Mouse (Mus musculus) intestine, embryonic 15.5 days (tissue): ENCODE measurements around the gene Uqcrh. TPM values are rescaled to one million over a fixed set of nuclear protein-coding genes. Genes with fewer than 3 reads are reported as not detected.

Experiments
- ATAC-seq: fragments of 200-750 bp; cut with Nextera tagmentation; 2 replicates; pipeline ENCODE4 v1.8.0; 2017; ENCODE audit warnings: moderate TSS enrichment, moderate library complexity
- H3K27ac ChIP-seq: fragments of 300-500 bp; sonication (generic); 2 replicates; pipeline ENCODE4 v1.5.1; 2015; ENCODE audit warnings: mild to moderate bottlenecking, inconsistent platforms
- H3K27me3 ChIP-seq: fragments of 300-500 bp; sonication (generic); replicated peaks from 2 replicates; pipeline ENCODE4 v1.6.1; 2015; ENCODE audit warnings: inconsistent platforms
- H3K36me3 ChIP-seq: fragments of 300-500 bp; sonication (generic); 2 replicates; pipeline ENCODE4 v1.6.1; 2015; ENCODE audit warnings: inconsistent platforms
- H3K4me1 ChIP-seq: fragments of 300-500 bp; sonication (generic); replicated peaks from 2 replicates; pipeline ENCODE4 v1.6.1; 2015; ENCODE audit warnings: inconsistent platforms
- H3K4me2 ChIP-seq: fragments of 300-500 bp; sonication (generic); replicated peaks from 2 replicates; pipeline ENCODE4 v1.6.1; 2015; ENCODE audit warnings: mild to moderate bottlenecking, inconsistent platforms
- H3K4me3 ChIP-seq: fragments of 300-500 bp; sonication (generic); replicated peaks from 2 replicates; pipeline ENCODE4 v1.5.1; 2015; ENCODE audit warnings: inconsistent platforms
- H3K9ac ChIP-seq: fragments of 300-500 bp; sonication (generic); 2 replicates; pipeline ENCODE4 v1.6.1; 2015; ENCODE audit warnings: inconsistent platforms
- H3K9me3 ChIP-seq: fragments of 300-500 bp; sonication (generic); 2 replicates; pipeline ENCODE4 v1.6.1; 2016; ENCODE audit warnings: inconsistent platforms
- WGBS: fragments of 180-500 bp; shearing (Covaris S2); methylation state at CpG from one replicate; pipeline ENCODE4 v1.1.7; 2015; 5-methylcytosine and 5-hydroxymethylcytosine counted together
- polyA plus RNA-seq: library from polyadenylated mRNA; unstranded; fragments of >200 nt; fragmentation: Nextera tagmentation; extraction: Ambion mirVana; gene quantifications from 2 replicates; pipeline ENCODE4 v1.2.1, GENCODE M21; 2015

Uqcrh gene
- polyA plus RNA-seq: 636 and 732 TPM in 2 replicates

GRCm38 (mm10) chr4:116074861-116075620 is at the start of gene Uqcrh, which contains the start of gene Lrrc41:
Gene Uqcrh (minus strand): TSS chr4:116075071.
Gene Lrrc41 (plus strand): TSS chr4:116075269.
- Histone ChIP-seq H3K27me3 (no peaks in the 10 kb centered on the region), H3K27ac (peak within 1 kb of the TSS; percentile 98), H3K4me2 (peak within 1 kb of the TSS; percentile 87), H3K9ac (peak within 1 kb of the TSS; percentile 99), H3K4me3 (peak within 1 kb of the TSS; percentile 99), H3K9me3 (no peaks in the 10 kb centered on the region), H3K36me3 (no peaks in the 10 kb centered on the region; the same call in 1 of the 2 replicates), H3K4me1 (peaks cover 17% of the 10 kb centered on the region)
- WGBS: under 1% methylated on average over 55 of the region's 55 CpGs
- peak; percentile 94 for ATAC-seq

- Histone ChIP-seq H3K9me3 (no peaks in the 10 kb centered on the region), H3K4me1 (peaks cover 8% of the 10 kb centered on the region), H3K9ac (peak within 1 kb of the TSS; percentile 55), H3K4me2 (peak within 1 kb of the TSS; percentile 67), H3K27ac (peak within 1 kb of the TSS; percentile 62), H3K4me3 (peak within 1 kb of the TSS; percentile 47), H3K36me3 (no peaks in the 10 kb centered on the region), H3K27me3 (no peaks in the 10 kb centered on the region)
- WGBS: 4% methylated on average over 24 of the region's 24 CpGs
- peak; percentile 98 for ATAC-seq
Observed at GRCm38 (mm10) chr4:116123602-116124519, 49.0 kb upstream of the Uqcrh start, which contains the start of the genes Rad54l and Pomgnt1. Gene Rad54l (minus strand): TSS chr4:116123690. Gene Pomgnt1 (plus strand): TSS chr4:116123840.

GRCm38 (mm10) chr4:116122762-116123161 is 47.9 kb upstream of the Uqcrh start:
- WGBS: 5% methylated on average over 1 of the region's 1 CpGs
- peak overlapping the region; percentile 47 for H3K4me3 ChIP-seq
- H3K4me2 ChIP-seq: peak overlapping the region; percentile 67
- peak overlapping the region; percentile 55 for H3K9ac ChIP-seq
- H3K36me3 ChIP-seq: no peaks in the 10 kb centered on the region
- H3K27me3 ChIP-seq: no peaks in the 10 kb centered on the region
- peak overlapping the region; percentile 6; the same call in 1 of the 2 replicates for H3K27ac ChIP-seq
- peaks cover 8% of the 10 kb centered on the region for H3K4me1 ChIP-seq
- H3K9me3 ChIP-seq: no peaks in the 10 kb centered on the region
- ATAC-seq: peak; percentile 9; the same call in 1 of the 2 replicates

GRCm38 (mm10) chr4:116111486-116111885 is 36.6 kb upstream of the Uqcrh start:
- ATAC-seq: no peak
- no peak overlapping the region for H3K27ac ChIP-seq

GRCm38 (mm10) chr4:116110695-116111094 is 35.8 kb upstream of the Uqcrh start:
- Histone ChIP-seq H3K9ac (no peak overlapping the region), H3K27me3 (no peaks in the 10 kb centered on the region), H3K4me3 (no peak overlapping the region), H3K4me2 (no peak overlapping the region), H3K27ac (no peak overlapping the region), H3K36me3 (no peaks in the 10 kb centered on the region; the same call in 1 of the 2 replicates), H3K4me1 (no peaks in the 10 kb centered on the region), H3K9me3 (no peaks in the 10 kb centered on the region)
- 89% methylated on average over 6 of the region's 6 CpGs for WGBS
- ATAC-seq: peak; percentile 78

More at GRCm38 (mm10) chr4:116111486-116111885, 36.6 kb upstream of the Uqcrh start:
- H3K9me3 ChIP-seq: no peaks in the 10 kb centered on the region
- no peak overlapping the region for H3K4me2 ChIP-seq
- H3K9ac ChIP-seq: no peak overlapping the region
- H3K4me1 ChIP-seq: no peaks in the 10 kb centered on the region
- 85% methylated on average over 2 of the region's 2 CpGs for WGBS
- H3K27me3 ChIP-seq: no peaks in the 10 kb centered on the region
- H3K4me3 ChIP-seq: no peak overlapping the region
- no peaks in the 10 kb centered on the region for H3K36me3 ChIP-seq

- no peak overlapping the region for H3K4me3 ChIP-seq
- H3K4me1 ChIP-seq: no peaks in the 10 kb centered on the region
- H3K4me2 ChIP-seq: no peak overlapping the region
- H3K36me3 ChIP-seq: no peaks in the 10 kb centered on the region; the same call in none of the 2 replicates
- no peak overlapping the region for H3K27ac ChIP-seq
- H3K27me3 ChIP-seq: no peaks in the 10 kb centered on the region
- H3K9ac ChIP-seq: no peak overlapping the region
- H3K9me3 ChIP-seq: no peaks in the 10 kb centered on the region
- WGBS: 94% methylated on average over 5 of the region's 5 CpGs
- no peak for ATAC-seq
Observed at GRCm38 (mm10) chr4:116105278-116105677, 30.4 kb upstream of the Uqcrh start.

GRCm38 (mm10) chr4:116100959-116101358 is 26.1 kb upstream of the Uqcrh start:
- Histone ChIP-seq H3K9me3 (no peaks in the 10 kb centered on the region), H3K9ac (no peak overlapping the region), H3K36me3 (peaks cover 31% of the 10 kb centered on the region), H3K27me3 (no peaks in the 10 kb centered on the region), H3K4me1 (no peaks in the 10 kb centered on the region), H3K4me2 (no peak overlapping the region), H3K27ac (no peak overlapping the region), H3K4me3 (no peak overlapping the region)
- no peak; the same call in 1 of the 2 replicates for ATAC-seq
- WGBS: 77% methylated on average over 7 of the region's 7 CpGs

GRCm38 (mm10) chr4:116097211-116097610 is 22.3 kb upstream of the Uqcrh start:
- ATAC-seq: no peak
- Histone ChIP-seq H3K4me3 (no peak overlapping the region), H3K36me3 (peaks cover 44% of the 10 kb centered on the region), H3K9ac (no peak overlapping the region), H3K9me3 (no peaks in the 10 kb centered on the region), H3K4me2 (no peak overlapping the region), H3K4me1 (no peaks in the 10 kb centered on the region), H3K27me3 (no peaks in the 10 kb centered on the region), H3K27ac (no peak overlapping the region)
- 68% methylated on average over 8 of the region's 8 CpGs for WGBS

- H3K36me3 ChIP-seq: peaks cover 44% of the 10 kb centered on the region
- no peaks in the 10 kb centered on the region for H3K27me3 ChIP-seq
- no peak overlapping the region for H3K4me2 ChIP-seq
- H3K4me3 ChIP-seq: no peak overlapping the region
- H3K4me1 ChIP-seq: no peaks in the 10 kb centered on the region
- H3K9ac ChIP-seq: no peak overlapping the region
- no peaks in the 10 kb centered on the region for H3K9me3 ChIP-seq
- WGBS: 89% methylated on average over 10 of the region's 10 CpGs
- ATAC-seq: no peak
- no peak overlapping the region for H3K27ac ChIP-seq
Observed at GRCm38 (mm10) chr4:116096291-116096690, 21.4 kb upstream of the Uqcrh start.

- no peak overlapping the region for H3K4me3 ChIP-seq
- H3K9me3 ChIP-seq: no peaks in the 10 kb centered on the region
- H3K4me1 ChIP-seq: no peaks in the 10 kb centered on the region
- H3K36me3 ChIP-seq: peaks cover 26% of the 10 kb centered on the region
- H3K27me3 ChIP-seq: no peaks in the 10 kb centered on the region
- H3K9ac ChIP-seq: no peak overlapping the region
- H3K4me2 ChIP-seq: no peak overlapping the region
- no peak overlapping the region for H3K27ac ChIP-seq
- WGBS: 90% methylated on average over 23 of the region's 23 CpGs
- ATAC-seq: no peak
Observed at GRCm38 (mm10) chr4:116088510-116089249, 13.8 kb upstream of the Uqcrh start.

GRCm38 (mm10) chr4:116077240-116078095 is 2.6 kb upstream of the Uqcrh start:
- Histone ChIP-seq H3K27ac (peak overlapping the region; percentile 98), H3K4me3 (peak overlapping the region; percentile 99), H3K4me2 (peak overlapping the region; percentile 87), H3K27me3 (no peaks in the 10 kb centered on the region), H3K9ac (peak overlapping the region; percentile 99), H3K36me3 (no peaks in the 10 kb centered on the region; the same call in 1 of the 2 replicates), H3K9me3 (no peaks in the 10 kb centered on the region), H3K4me1 (peaks cover 17% of the 10 kb centered on the region)
- ATAC-seq: no peak
- WGBS: 55% methylated on average over 3 of the region's 3 CpGs
